Mouse (Mus musculus) heart, adult 11 months (tissue): ENCODE data around the gene D8Ertd738e.

ENCODE experiments used
- DNase-seq: peaks from one replicate; pipeline ENCODE4 v3.0.0; 2022

The D8Ertd738e gene

GRCm38 (mm10) chr8:84249257-84250170 lies at the start of gene D8Ertd738e:
D8Ertd738e (minus strand) TSS chr8:84249719.
- peak; percentile 99 for DNase-seq

GRCm38 (mm10) chr8:84297029-84297785 lies 47.7 kb upstream of the D8Ertd738e start:
- DNase-seq: peak; percentile 53

- DNase-seq: no peak
Measured at GRCm38 (mm10) chr8:84291688-84292087, 42.2 kb upstream of the D8Ertd738e start.

- no peak for DNase-seq
Measured at GRCm38 (mm10) chr8:84291086-84291485, 41.6 kb upstream of the D8Ertd738e start.

- no peak for DNase-seq
Measured at GRCm38 (mm10) chr8:84288892-84289291, 39.4 kb upstream of the D8Ertd738e start.

- DNase-seq: peak; percentile 92
Measured at GRCm38 (mm10) chr8:84285665-84286064, 36.1 kb upstream of the D8Ertd738e start.

- peak; percentile 93 for DNase-seq
Measured at GRCm38 (mm10) chr8:84284608-84285063, 35.1 kb upstream of the D8Ertd738e start.

- DNase-seq: no peak
Measured at GRCm38 (mm10) chr8:84280777-84281176, 31.3 kb upstream of the D8Ertd738e start.

GRCm38 (mm10) chr8:84276447-84276846 lies 26.9 kb upstream of the D8Ertd738e start:
- DNase-seq: no peak

GRCm38 (mm10) chr8:84273968-84274367 lies 24.4 kb upstream of the D8Ertd738e start:
- DNase-seq: no peak

- no peak for DNase-seq
Measured at GRCm38 (mm10) chr8:84272302-84272701, 22.8 kb upstream of the D8Ertd738e start.

GRCm38 (mm10) chr8:84269950-84270773 lies 20.6 kb upstream of the D8Ertd738e start, which contains the start of gene Ccdc130:
Ccdc130 (minus strand) TSS chr8:84270380.
- peak; percentile 100 for DNase-seq

GRCm38 (mm10) chr8:84261098-84261497 lies 11.6 kb upstream of the D8Ertd738e start:
- no peak for DNase-seq

- peak; percentile 99 for DNase-seq
Measured at GRCm38 (mm10) chr8:84256822-84257610, 7.5 kb upstream of the D8Ertd738e start, which contains the start of gene Mri1. Mri1 (minus strand) TSS chr8:84257326.

GRCm38 (mm10) chr8:84256458-84256821 lies 6.9 kb upstream of the D8Ertd738e start:
- DNase-seq: no peak

- no peak for DNase-seq
Measured at GRCm38 (mm10) chr8:84255858-84256257, 6.3 kb upstream of the D8Ertd738e start.

GRCm38 (mm10) chr8:84241821-84242220 lies 7.7 kb downstream of the D8Ertd738e start:
- DNase-seq: no peak

GRCm38 (mm10) chr8:84241167-84241566 lies 8.4 kb downstream of the D8Ertd738e start:
- DNase-seq: no peak

GRCm38 (mm10) chr8:84237542-84238229 lies 11.8 kb downstream of the D8Ertd738e start:
- peak; percentile 96 for DNase-seq

- DNase-seq: peak; percentile 100
Measured at GRCm38 (mm10) chr8:84236998-84237473, 12.5 kb downstream of the D8Ertd738e start, which contains the start of gene Zswim4. Zswim4 (minus strand) TSS chr8:84237055.
